Mouse (Mus musculus) adrenal gland, postnatal 14 days (tissue): ENCODE data around the gene Tmem247. TPM values are rescaled to one million over a fixed set of nuclear protein-coding genes. Genes with fewer than 3 reads are reported as not detected.
A peak's percentile ranks its signal among the peaks of the same experiment; 100 is the strongest.

ENCODE experiments used
- DNase-seq: peaks from one replicate; pipeline ENCODE4 v3.0.0; 2021; ENCODE audit warnings: mixed read lengths
- total RNA-seq: library from RNA; stranded (reverse); gene quantifications from 2 replicates; pipeline ENCODE4 v1.2.3, GENCODE M21; 2021

The Tmem247 gene
- total RNA-seq, 1 experiment from 2014 or later: not detected

- no peak for DNase-seq
These were observed 4.0 kb upstream of the Tmem247 start for GRCm38 (mm10) chr17:86913003-86913607.

GRCm38 (mm10) chr17:86915540-86915939, 1.6 kb upstream of the Tmem247 start:
- DNase-seq: no peak

- peak; percentile 74 for DNase-seq
These were observed 1.6 kb downstream of the Tmem247 start for GRCm38 (mm10) chr17:86918786-86919185.

- DNase-seq: peak; percentile 68
These were observed 2.6 kb downstream of the Tmem247 start for GRCm38 (mm10) chr17:86919729-86920128.

- DNase-seq: no peak
These were observed 7.5 kb downstream of the Tmem247 start for GRCm38 (mm10) chr17:86924679-86925078.

GRCm38 (mm10) chr17:86926836-86927235, 9.7 kb downstream of the Tmem247 start:
- no peak for DNase-seq

GRCm38 (mm10) chr17:86929355-86929754, 12.2 kb downstream of the Tmem247 start:
- DNase-seq: no peak

GRCm38 (mm10) chr17:86929981-86930380, 12.8 kb downstream of the Tmem247 start:
- DNase-seq: no peak

- DNase-seq: no peak
These were observed 15.7 kb downstream of the Tmem247 start for GRCm38 (mm10) chr17:86932896-86933295.

GRCm38 (mm10) chr17:86937064-86937463, 19.9 kb downstream of the Tmem247 start:
- no peak for DNase-seq

GRCm38 (mm10) chr17:86937497-86938155, 20.5 kb downstream of the Tmem247 start:
- peak; percentile 92 for DNase-seq

- DNase-seq: no peak
These were observed 21.5 kb downstream of the Tmem247 start for GRCm38 (mm10) chr17:86938683-86939082.

GRCm38 (mm10) chr17:86942112-86942511, 25.0 kb downstream of the Tmem247 start:
- DNase-seq: no peak

- no peak for DNase-seq
These were observed 26.0 kb downstream of the Tmem247 start for GRCm38 (mm10) chr17:86943158-86943557.

GRCm38 (mm10) chr17:86946078-86946477, 28.9 kb downstream of the Tmem247 start:
- no peak for DNase-seq

- no peak for DNase-seq
These were observed 31.0 kb downstream of the Tmem247 start, which contains the start of gene Atp6v1e2 for GRCm38 (mm10) chr17:86947840-86948796. Gene Atp6v1e2, minus strand, starts transcription at chr17:86947897.

- DNase-seq: no peak
These were observed 31.7 kb downstream of the Tmem247 start for GRCm38 (mm10) chr17:86948801-86949200.

GRCm38 (mm10) chr17:86957239-86957638, 40.1 kb downstream of the Tmem247 start:
- DNase-seq: no peak

GRCm38 (mm10) chr17:86957968-86958367, 40.8 kb downstream of the Tmem247 start:
- no peak for DNase-seq

- DNase-seq: peak; percentile 76
These were observed 44.2 kb downstream of the Tmem247 start for GRCm38 (mm10) chr17:86961301-86961841.

- peak; percentile 94 for DNase-seq
These were observed 45.2 kb downstream of the Tmem247 start for GRCm38 (mm10) chr17:86962297-86962893.
